Mouse (Mus musculus): ENCODE results near the gene Snip1.

DNA sequence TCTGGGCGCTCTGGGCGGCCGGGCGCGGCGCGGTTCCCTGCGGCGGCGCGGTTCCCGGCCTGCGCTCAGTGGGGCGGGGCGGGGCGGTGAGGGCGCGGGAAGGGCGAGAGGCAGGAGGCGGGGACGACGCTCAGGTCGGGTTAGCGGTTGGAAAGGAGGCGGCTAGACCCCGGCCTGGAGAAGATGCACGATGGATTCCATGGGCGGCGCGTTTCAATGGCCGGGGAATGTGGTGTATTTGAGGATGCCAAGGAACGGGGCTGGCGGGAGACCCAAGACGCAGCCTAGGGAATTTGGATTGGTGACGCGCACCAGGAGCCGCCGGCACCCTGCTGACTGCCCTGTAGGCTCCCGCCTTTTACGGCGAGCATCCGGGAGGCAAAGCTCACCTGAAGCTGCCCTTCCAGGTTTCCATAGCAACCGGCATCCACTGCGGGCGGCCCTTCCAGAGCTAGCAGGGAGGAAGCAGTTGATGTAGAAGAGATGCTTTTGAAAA is 18.9 kb downstream of the Snip1 start:
- no peak for TF ChIP-seq POLR2A (IDR thresholded peaks at IDR 0.05; ENCODE audit: control insufficient read depth, low read depth, low read length)
- no peak for TF ChIP-seq CTCF (IDR thresholded peaks at IDR 0.05; ENCODE audit: control insufficient read depth, insufficient read depth, insufficient replicate concordance, low read depth, low read length)
